Mouse (Mus musculus) heart, embryonic 15.5 days (tissue): ENCODE measurements around the gene Tex35. TPM values are rescaled to one million over a fixed set of nuclear protein-coding genes. Genes with fewer than 3 reads are reported as not detected.

ENCODE experiments used
- ATAC-seq: fragments of 200-750 bp; cut with Nextera tagmentation; replicated peaks from 2 replicates; pipeline ENCODE4 v1.8.0; 2017; ENCODE audit warnings: low read depth, moderate TSS enrichment; ENCODE audit not compliant: insufficient number of reproducible peaks, insufficient read depth, low FRiP score
- H3K27ac ChIP-seq: fragments of 300-500 bp; sonication (generic); 2 replicates; pipeline ENCODE4 v1.5.1; 2015; ENCODE audit warnings: mild to moderate bottlenecking, inconsistent platforms
- H3K27me3 ChIP-seq: fragments of 300-500 bp; sonication (generic); 2 replicates; pipeline ENCODE4 v1.6.1; 2015; ENCODE audit warnings: inconsistent platforms
- H3K36me3 ChIP-seq: fragments of 300-500 bp; sonication (generic); 2 replicates; pipeline ENCODE4 v1.6.1; 2015; ENCODE audit warnings: mild to moderate bottlenecking, inconsistent platforms
- H3K4me1 ChIP-seq: fragments of 300-500 bp; sonication (generic); replicated peaks from 2 replicates; pipeline ENCODE4 v1.6.1; 2015; ENCODE audit warnings: inconsistent platforms
- H3K4me2 ChIP-seq: fragments of 300-500 bp; sonication (generic); 2 replicates; pipeline ENCODE4 v1.6.1; 2015; ENCODE audit warnings: inconsistent platforms, mild to moderate bottlenecking, moderate library complexity
- H3K4me3 ChIP-seq: fragments of 300-500 bp; sonication (generic); 2 replicates; pipeline ENCODE4 v1.5.1; 2015; ENCODE audit warnings: mild to moderate bottlenecking, inconsistent platforms
- H3K9ac ChIP-seq: fragments of 300-500 bp; sonication (generic); 2 replicates; pipeline ENCODE4 v1.6.1; 2015; ENCODE audit warnings: mild to moderate bottlenecking, inconsistent platforms
- H3K9me3 ChIP-seq: fragments of 300-500 bp; sonication (generic); replicated peaks from 2 replicates; pipeline ENCODE4 v1.6.1; 2016; ENCODE audit warnings: inconsistent platforms
- WGBS: fragments of 180-500 bp; shearing (Covaris S2); methylation state at CpG from one replicate; pipeline ENCODE4 v1.1.7; 2015; ENCODE audit warnings: mixed read lengths; 5-methylcytosine and 5-hydroxymethylcytosine counted together
- polyA plus RNA-seq: library from polyadenylated mRNA; unstranded; fragments of >200 nt; fragmentation: Nextera tagmentation; extraction: Ambion mirVana; gene quantifications from 2 replicates; pipeline ENCODE4 v1.2.1, GENCODE M21; 2015

Tex35 gene
- polyA plus RNA-seq, 1 experiment from 2014 or later: not detected

GRCm38 (mm10) chr1:157081076-157081804, 27.2 kb downstream of the Tex35 start:
- 47% methylated on average over 15 of the region's 15 CpGs for WGBS
- Histone ChIP-seq H3K9ac (no peak overlapping the region), H3K36me3 (no peaks in the 10 kb centered on the region), H3K27ac (no peak overlapping the region), H3K4me3 (no peak overlapping the region), H3K4me2 (no peak overlapping the region), H3K4me1 (peaks cover 19% of the 10 kb centered on the region), H3K27me3 (no peaks in the 10 kb centered on the region), H3K9me3 (no peaks in the 10 kb centered on the region)
- ATAC-seq: no peak

GRCm38 (mm10) chr1:157080071-157080470, 28.4 kb downstream of the Tex35 start:
- H3K9ac ChIP-seq: no peak overlapping the region
- H3K4me2 ChIP-seq: no peak overlapping the region
- no peaks in the 10 kb centered on the region for H3K36me3 ChIP-seq
- H3K4me3 ChIP-seq: no peak overlapping the region
- no peaks in the 10 kb centered on the region for H3K27me3 ChIP-seq
- no peak overlapping the region for H3K27ac ChIP-seq
- H3K9me3 ChIP-seq: no peaks in the 10 kb centered on the region
- peaks cover 19% of the 10 kb centered on the region for H3K4me1 ChIP-seq
- no peak for ATAC-seq
- WGBS: 65% methylated on average over 7 of the region's 7 CpGs

GRCm38 (mm10) chr1:157079384-157080025, 29.0 kb downstream of the Tex35 start:
- no peak for ATAC-seq
- no peaks in the 10 kb centered on the region for H3K9me3 ChIP-seq
- H3K4me3 ChIP-seq: no peak overlapping the region
- H3K27me3 ChIP-seq: no peaks in the 10 kb centered on the region
- H3K9ac ChIP-seq: no peak overlapping the region
- peaks cover 22% of the 10 kb centered on the region for H3K4me1 ChIP-seq
- H3K4me2 ChIP-seq: no peak overlapping the region
- H3K36me3 ChIP-seq: no peaks in the 10 kb centered on the region
- 36% methylated on average over 11 of the region's 11 CpGs for WGBS
- H3K27ac ChIP-seq: no peak overlapping the region

- peak overlapping the region; percentile 27; the same call in 1 of the 2 replicates for H3K4me2 ChIP-seq
- H3K9me3 ChIP-seq: no peaks in the 10 kb centered on the region
- no peak overlapping the region for H3K4me3 ChIP-seq
- H3K9ac ChIP-seq: no peak overlapping the region
- no peaks in the 10 kb centered on the region for H3K36me3 ChIP-seq
- H3K4me1 ChIP-seq: peaks cover 22% of the 10 kb centered on the region
- ATAC-seq: no peak
- H3K27ac ChIP-seq: no peak overlapping the region
- WGBS: 54% methylated on average over 43 of the region's 43 CpGs
- H3K27me3 ChIP-seq: no peaks in the 10 kb centered on the region
These were observed 31.4 kb downstream of the Tex35 start for GRCm38 (mm10) chr1:157076781-157077705.

GRCm38 (mm10) chr1:157076257-157076656, 32.2 kb downstream of the Tex35 start:
- ATAC-seq: peak; percentile 45; the same call in 1 of the 2 replicates
- no peak overlapping the region for H3K9ac ChIP-seq
- no peaks in the 10 kb centered on the region for H3K27me3 ChIP-seq
- no peak overlapping the region for H3K4me2 ChIP-seq
- no peaks in the 10 kb centered on the region for H3K36me3 ChIP-seq
- H3K27ac ChIP-seq: no peak overlapping the region
- H3K4me1 ChIP-seq: peaks cover 19% of the 10 kb centered on the region
- H3K4me3 ChIP-seq: no peak overlapping the region
- no peaks in the 10 kb centered on the region for H3K9me3 ChIP-seq
- WGBS: 6% methylated on average over 15 of the region's 15 CpGs

GRCm38 (mm10) chr1:157074937-157075336, 33.5 kb downstream of the Tex35 start:
- Histone ChIP-seq H3K9me3 (no peaks in the 10 kb centered on the region), H3K4me3 (no peak overlapping the region), H3K27me3 (no peaks in the 10 kb centered on the region), H3K9ac (no peak overlapping the region), H3K4me2 (no peak overlapping the region), H3K4me1 (peaks cover 18% of the 10 kb centered on the region), H3K36me3 (no peaks in the 10 kb centered on the region), H3K27ac (no peak overlapping the region)
- no peak for ATAC-seq
- 53% methylated on average over 7 of the region's 7 CpGs for WGBS

GRCm38 (mm10) chr1:157074371-157074770, 34.1 kb downstream of the Tex35 start:
- Histone ChIP-seq H3K4me3 (no peak overlapping the region), H3K36me3 (no peaks in the 10 kb centered on the region), H3K4me2 (no peak overlapping the region), H3K27me3 (no peaks in the 10 kb centered on the region), H3K4me1 (peaks cover 12% of the 10 kb centered on the region), H3K27ac (no peak overlapping the region), H3K9ac (no peak overlapping the region), H3K9me3 (no peaks in the 10 kb centered on the region)
- ATAC-seq: no peak
- 85% methylated on average over 6 of the region's 6 CpGs for WGBS

- peaks cover 9% of the 10 kb centered on the region for H3K4me1 ChIP-seq
- no peaks in the 10 kb centered on the region for H3K27me3 ChIP-seq
- H3K9ac ChIP-seq: no peak overlapping the region
- H3K4me3 ChIP-seq: no peak overlapping the region
- H3K4me2 ChIP-seq: no peak overlapping the region
- no peak overlapping the region for H3K27ac ChIP-seq
- H3K9me3 ChIP-seq: no peaks in the 10 kb centered on the region
- H3K36me3 ChIP-seq: no peaks in the 10 kb centered on the region
- ATAC-seq: no peak
- WGBS: 56% methylated on average over 4 of the region's 4 CpGs
These were observed 34.9 kb downstream of the Tex35 start for GRCm38 (mm10) chr1:157073592-157073991.

GRCm38 (mm10) chr1:157069181-157069828, 39.2 kb downstream of the Tex35 start:
- Histone ChIP-seq H3K4me2 (no peak overlapping the region), H3K4me3 (no peak overlapping the region), H3K27me3 (no peaks in the 10 kb centered on the region), H3K9ac (no peak overlapping the region), H3K27ac (no peak overlapping the region), H3K36me3 (no peaks in the 10 kb centered on the region), H3K4me1 (peaks cover 10% of the 10 kb centered on the region), H3K9me3 (no peaks in the 10 kb centered on the region)
- no peak for ATAC-seq
- WGBS: 88% methylated on average over 15 of the region's 15 CpGs

- no peak overlapping the region for H3K4me2 ChIP-seq
- no peak overlapping the region for H3K27ac ChIP-seq
- H3K4me1 ChIP-seq: peaks cover 15% of the 10 kb centered on the region
- no peaks in the 10 kb centered on the region for H3K27me3 ChIP-seq
- H3K9me3 ChIP-seq: no peaks in the 10 kb centered on the region
- H3K36me3 ChIP-seq: no peaks in the 10 kb centered on the region
- ATAC-seq: no peak
- no peak overlapping the region for H3K9ac ChIP-seq
- no peak overlapping the region for H3K4me3 ChIP-seq
These were observed 40.2 kb downstream of the Tex35 start for GRCm38 (mm10) chr1:157068316-157068715.
